Mouse (Mus musculus) liver, embryonic 14.5 days (tissue): ENCODE measurements around the gene Olfm2.

ENCODE experiments used
- CTCF ChIP-seq: IDR thresholded peaks from 2 replicates; pipeline ENCODE4 v1.5.1; 2016; ENCODE audit warnings: antibody characterized with exemption, low read depth, control low read depth
- EP300 ChIP-seq: IDR thresholded peaks from 2 replicates; pipeline ENCODE4 v1.6.1; 2016; ENCODE audit warnings: antibody characterized with exemption, low read depth

DNA sequence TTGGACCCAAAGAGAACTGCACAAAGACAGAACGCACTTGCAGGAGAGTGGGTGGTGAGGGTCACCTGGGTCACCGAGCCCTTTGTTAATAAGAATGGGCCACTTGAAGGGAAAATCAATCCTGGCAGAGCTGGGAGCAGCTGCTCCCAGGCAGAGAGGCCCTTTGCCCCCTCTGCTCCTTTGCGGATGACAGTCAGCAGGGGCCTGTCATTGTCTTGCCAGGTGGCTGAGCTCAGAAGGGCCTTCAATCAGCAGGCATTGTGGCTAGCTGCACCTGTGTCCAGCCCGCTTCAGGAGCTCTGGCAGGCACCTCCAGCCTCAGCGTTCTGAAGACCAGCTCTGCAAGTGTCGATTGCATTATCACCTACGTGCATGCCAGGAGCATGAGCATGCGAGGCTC, 48.7 kb downstream of the Olfm2 start:
- TF ChIP-seq CTCF (no peak), EP300 (no peak)
